Mouse (Mus musculus) lung, postnatal 0 days (tissue): ENCODE measurements around the gene Itgb2. TPM values are rescaled to one million over a fixed set of nuclear protein-coding genes. Genes with fewer than 3 reads are reported as not detected.

Source experiments
- ATAC-seq: fragments of 200-750 bp; cut with Nextera tagmentation; 2 replicates; pipeline ENCODE4 v1.8.0; 2017; ENCODE audit warnings: moderate library complexity
- DNase-seq: peaks from one replicate; pipeline ENCODE4 v3.0.0-alpha.2; 2016; ENCODE audit warnings: low spot score
- H3K27ac ChIP-seq: fragments of 300-500 bp; sonication (generic); 2 replicates; pipeline ENCODE4 v1.5.1; 2014; ENCODE audit warnings: antibody characterized with exemption, mild to moderate bottlenecking, low read length, mixed read lengths
- H3K27me3 ChIP-seq: fragments of 300-500 bp; sonication (generic); replicated peaks from 2 replicates; pipeline ENCODE4 v1.6.1; 2014; ENCODE audit warnings: low read length, mixed read lengths; ENCODE audit not compliant: insufficient read depth
- H3K36me3 ChIP-seq: fragments of 300-500 bp; sonication (generic); 2 replicates; pipeline ENCODE4 v1.6.1; 2014; ENCODE audit warnings: low read length, mixed read lengths; ENCODE audit not compliant: insufficient read depth
- H3K4me1 ChIP-seq: fragments of 300-500 bp; sonication (generic); 2 replicates; pipeline ENCODE4 v1.6.1; 2014; ENCODE audit warnings: antibody characterized with exemption, low read depth, low read length, mixed read lengths; ENCODE audit not compliant: insufficient read depth
- H3K4me2 ChIP-seq: fragments of 300-500 bp; sonication (generic); replicated peaks from 2 replicates; pipeline ENCODE4 v1.6.1; 2014; ENCODE audit warnings: low read depth, mild to moderate bottlenecking, low read length, moderate library complexity, mixed read lengths
- H3K4me3 ChIP-seq: fragments of 300-500 bp; sonication (generic); 2 replicates; pipeline ENCODE4 v1.5.1; 2014; ENCODE audit warnings: low read depth, low read length
- H3K9ac ChIP-seq: fragments of 300-500 bp; sonication (generic); replicated peaks from 2 replicates; pipeline ENCODE4 v1.6.1; 2014; ENCODE audit warnings: low read depth, mild to moderate bottlenecking
- H3K9me3 ChIP-seq: fragments of 300-500 bp; sonication (generic); 2 replicates; pipeline ENCODE4 v1.6.1; 2016; ENCODE audit warnings: low read length, mixed read lengths
- CTCF ChIP-seq: IDR thresholded peaks from 2 replicates; pipeline ENCODE4 v1.5.1; 2016; ENCODE audit warnings: antibody characterized with exemption, mild to moderate bottlenecking
- EP300 ChIP-seq: IDR thresholded peaks from 2 replicates; pipeline ENCODE4 v1.6.1; 2016; ENCODE audit warnings: antibody characterized with exemption, mild to moderate bottlenecking, control low read depth
- WGBS: fragments of 180-500 bp; shearing (Covaris S2); extraction: QIAGEN DNeasy Blood & Tissue Kit; methylation state at CpG from one replicate; pipeline ENCODE4 v1.1.7; 2014; 5-methylcytosine and 5-hydroxymethylcytosine counted together
- polyA plus RNA-seq: library from polyadenylated mRNA; unstranded; fragments of >200 nt; fragmentation: Nextera tagmentation; extraction: Ambion mirVana; gene quantifications from 2 replicates; pipeline ENCODE4 v1.2.1, GENCODE M21; 2015

Itgb2 gene
- polyA plus RNA-seq, 1 experiment from 2014 or later = 19.1 TPM

DNA sequence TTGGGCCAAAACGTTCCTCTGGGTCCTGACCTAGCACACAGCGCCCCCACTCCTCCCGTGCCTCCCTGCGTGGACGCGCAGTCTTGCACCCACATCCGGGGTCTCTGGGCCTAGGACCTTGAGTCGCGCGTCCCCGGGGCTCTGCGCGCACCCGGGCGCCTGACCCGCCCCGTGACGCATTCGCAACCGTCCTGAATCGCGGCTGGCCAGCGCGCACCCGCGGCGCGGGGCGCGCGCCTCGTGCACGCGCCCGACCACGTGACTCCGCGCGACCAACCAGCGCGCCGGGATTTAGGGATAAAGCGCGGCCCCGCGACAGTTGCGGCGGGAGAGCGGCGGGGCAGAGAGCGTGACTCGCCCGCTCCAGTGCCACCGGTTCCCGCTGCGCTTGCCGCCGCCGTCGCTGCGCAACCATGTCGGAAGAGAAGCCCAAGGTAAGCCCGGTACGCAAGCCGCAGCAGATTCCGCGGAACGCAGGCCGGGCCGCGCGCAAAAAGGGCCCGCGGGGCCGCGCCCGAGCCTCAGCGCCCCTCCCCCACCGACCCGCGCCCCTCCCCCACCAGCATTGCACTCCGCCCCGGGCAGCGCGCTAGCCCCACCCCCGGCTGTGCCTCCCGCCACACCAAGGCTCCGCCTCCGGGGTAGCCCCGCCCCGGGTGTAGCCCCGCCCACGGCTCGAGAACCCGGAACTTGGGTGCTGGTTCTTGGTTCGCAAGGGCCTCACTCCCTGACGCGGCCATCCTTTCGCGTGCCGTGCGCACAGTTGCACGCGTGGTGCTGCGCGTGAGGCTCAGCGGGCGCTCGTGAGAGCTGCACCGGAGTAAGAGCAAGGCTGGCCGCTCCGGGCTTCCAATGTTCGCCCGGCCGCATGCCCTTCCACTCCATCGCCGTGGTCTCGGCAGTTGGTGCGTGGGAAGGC lies 76.1 kb downstream of the Itgb2 start, which contains the start of the genes Sumo3 and Gm49325:
Gene Sumo3 (plus strand): TSS at position 190 of the 919 bp plus-strand sequence.
Gene Gm49325 (plus strand): TSS at position 290 of the 919 bp plus-strand sequence.
- Histone ChIP-seq H3K27me3 (no peaks in the 10 kb centered on the region), H3K9me3 (no peaks in the 10 kb centered on the region), H3K9ac (peak within 1 kb of the TSS; percentile 69), H3K36me3 (0 out of 2 replicates have a peak, but pooled peaks cover 5% of the 10 kb centered on the region), H3K4me1 (peaks cover 14% of the 10 kb centered on the region), H3K27ac (peak within 1 kb of the TSS; percentile 99), H3K4me3 (peak within 1 kb of the TSS; percentile 66), H3K4me2 (peak within 1 kb of the TSS; percentile 82)
- peak; percentile 94 for ATAC-seq
- TF ChIP-seq CTCF (peak; percentile 1; the same call in 1 of the 2 replicates), EP300 (no peak)
- 2% methylated on average over 86 of the region's 119 CpGs for WGBS
- peak; percentile 96 for DNase-seq

GRCm38 (mm10) chr10:77606855-77607254 lies 76.8 kb downstream of the Itgb2 start:
- 25% methylated on average over 7 of the region's 7 CpGs for WGBS
- Histone ChIP-seq H3K4me2 (peak overlapping the region; percentile 82), H3K4me1 (peaks cover 14% of the 10 kb centered on the region), H3K27me3 (no peaks in the 10 kb centered on the region), H3K9me3 (no peaks in the 10 kb centered on the region), H3K36me3 (peaks cover 7% of the 10 kb centered on the region; the same call in 1 of the 2 replicates), H3K4me3 (peak overlapping the region; percentile 66), H3K9ac (peak overlapping the region; percentile 69), H3K27ac (peak overlapping the region; percentile 99)
- TF ChIP-seq EP300 (no peak), CTCF (no peak; the same call in 1 of the 2 replicates)
- ATAC-seq (0 out of 2 replicates have a peak, but pooled peaks have one; percentile 0), DNase-seq (peak; percentile 20)

DNA sequence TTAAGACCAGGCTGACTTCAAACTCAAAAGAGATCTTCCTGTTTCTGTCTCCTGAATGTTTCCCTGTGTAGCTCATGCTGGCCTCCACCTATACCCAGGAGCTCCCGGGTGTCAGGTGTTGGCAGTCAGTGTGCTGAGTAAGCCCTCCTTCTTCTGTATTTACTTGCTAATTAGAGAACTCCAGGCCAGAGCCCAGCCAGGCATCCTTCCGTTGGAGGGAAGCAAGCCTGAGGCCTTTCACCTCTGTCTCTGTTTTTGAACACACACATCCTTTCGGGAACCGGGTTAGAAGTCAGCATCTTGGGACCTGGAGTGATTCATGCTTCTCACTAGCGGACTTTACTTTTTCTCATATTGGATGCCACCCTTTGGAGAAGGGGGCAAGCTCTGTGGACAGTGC lies 77.4 kb downstream of the Itgb2 start:
- 0 out of 2 replicates have a peak overlapping the region, but pooled peaks have one; percentile 66 for H3K4me3 ChIP-seq
- WGBS = 47% methylated on average over 5 of the region's 5 CpGs
- H3K27me3 ChIP-seq = no peaks in the 10 kb centered on the region
- H3K4me1 ChIP-seq = peaks cover 14% of the 10 kb centered on the region
- peak overlapping the region; percentile 99; the same call in 1 of the 2 replicates for H3K27ac ChIP-seq
- H3K36me3 ChIP-seq = peaks cover 10% of the 10 kb centered on the region; the same call in 1 of the 2 replicates
- H3K9ac ChIP-seq = no peak overlapping the region
- ATAC-seq (no peak), DNase-seq (no peak)
- H3K4me2 ChIP-seq = peak overlapping the region; percentile 82; the same call in 1 of the 2 replicates
- H3K9me3 ChIP-seq = no peaks in the 10 kb centered on the region
- TF ChIP-seq EP300 = no peak

DNA sequence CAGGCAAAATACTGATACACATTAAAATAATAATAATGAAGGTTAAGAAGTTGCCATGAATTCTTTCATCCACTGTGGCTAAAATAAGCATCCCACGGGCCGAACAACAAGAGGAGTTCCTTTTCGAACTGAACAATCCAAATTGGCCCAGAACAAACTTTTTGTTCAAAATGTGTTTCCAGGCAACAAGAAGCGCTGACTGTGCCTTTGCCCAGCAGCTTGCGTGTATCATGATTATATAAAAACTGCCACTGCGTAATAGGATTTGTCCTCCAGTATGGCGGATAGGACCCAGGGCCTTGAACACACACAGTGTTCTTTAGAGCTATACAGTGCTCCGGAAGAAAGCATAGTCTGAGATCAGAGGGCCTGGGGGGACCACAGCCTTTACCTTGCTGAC lies 78.5 kb downstream of the Itgb2 start:
- Histone ChIP-seq H3K36me3 (peaks cover 10% of the 10 kb centered on the region; the same call in 1 of the 2 replicates), H3K9ac (no peak overlapping the region), H3K4me3 (no peak overlapping the region), H3K9me3 (no peaks in the 10 kb centered on the region), H3K27ac (no peak overlapping the region), H3K4me1 (peaks cover 19% of the 10 kb centered on the region), H3K4me2 (no peak overlapping the region), H3K27me3 (no peaks in the 10 kb centered on the region)
- DNase-seq = no peak
- TF ChIP-seq CTCF (no peak), EP300 (no peak)
- 85% methylated on average over 8 of the region's 8 CpGs for WGBS
- no peak for ATAC-seq

DNA sequence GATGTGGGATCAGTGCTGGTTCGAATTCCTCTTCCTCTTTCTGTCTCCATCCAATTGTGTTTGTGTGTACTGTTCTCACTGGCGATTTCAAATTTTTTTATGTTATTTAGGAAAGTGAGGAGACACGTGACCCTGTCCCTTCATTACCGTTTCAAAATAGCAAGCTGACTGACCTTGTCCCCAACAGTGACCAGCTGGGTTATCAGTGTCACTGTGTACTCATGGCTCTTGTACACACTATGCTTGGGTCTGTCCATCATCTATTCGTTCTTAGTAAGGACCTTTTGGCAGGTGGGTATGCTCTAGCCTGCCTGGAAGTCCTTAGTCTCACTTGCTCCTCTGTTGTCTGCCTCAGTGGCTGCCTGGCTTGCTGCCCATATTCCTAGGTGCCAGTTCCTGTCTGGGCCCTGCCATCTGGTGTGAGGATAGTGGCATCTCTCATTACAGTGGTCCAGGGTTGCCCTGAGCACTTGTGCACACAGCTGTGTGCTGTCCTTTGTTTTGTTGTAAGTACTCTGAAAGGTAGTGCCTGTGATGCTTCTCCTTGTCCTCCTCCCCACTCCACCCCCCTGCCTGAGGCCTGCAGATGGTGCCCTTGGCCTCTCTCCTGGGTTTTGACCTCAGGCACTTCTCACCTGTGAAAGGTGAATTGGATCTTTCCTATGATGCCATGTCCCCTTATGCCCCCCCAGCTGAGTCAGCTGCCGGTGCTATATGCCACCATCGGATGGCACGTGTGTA lies 80.3 kb downstream of the Itgb2 start:
- H3K27ac ChIP-seq = no peak overlapping the region
- H3K4me1 ChIP-seq = peaks cover 19% of the 10 kb centered on the region
- no peak for TF ChIP-seq EP300
- TF ChIP-seq CTCF = no peak
- no peak overlapping the region for H3K9ac ChIP-seq
- H3K4me2 ChIP-seq = no peak overlapping the region
- H3K27me3 ChIP-seq = no peaks in the 10 kb centered on the region
- H3K9me3 ChIP-seq = no peaks in the 10 kb centered on the region
- 86% methylated on average over 8 of the region's 8 CpGs for WGBS
- H3K4me3 ChIP-seq = no peak overlapping the region
- ATAC-seq = no peak
- H3K36me3 ChIP-seq = peaks cover 15% of the 10 kb centered on the region; the same call in 1 of the 2 replicates
- DNase-seq = no peak

DNA sequence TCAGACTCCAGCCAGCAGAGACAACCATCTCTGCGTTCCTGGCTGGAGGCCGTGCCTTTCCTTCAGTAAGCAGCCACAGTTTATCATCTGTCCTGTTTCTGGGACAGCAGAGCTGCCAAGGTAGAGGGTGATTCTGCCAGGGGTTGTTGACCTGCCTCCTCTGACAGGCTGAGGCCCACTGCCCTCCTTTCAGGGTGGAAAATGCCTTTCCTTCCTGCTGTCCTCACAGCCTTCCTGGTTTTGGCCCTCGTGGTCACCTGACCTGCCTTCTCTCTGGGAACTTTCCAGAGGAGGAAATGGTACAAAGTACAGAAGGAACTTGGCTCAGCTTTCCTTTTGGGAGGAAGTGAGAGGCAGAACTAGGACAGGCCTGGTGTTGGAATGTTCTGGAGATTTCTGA lies 83.4 kb downstream of the Itgb2 start:
- ATAC-seq = peak; percentile 89
- Histone ChIP-seq H3K9ac (0 out of 2 replicates have a peak overlapping the region, but pooled peaks have one; percentile 5), H3K27ac (peak overlapping the region; percentile 90), H3K4me1 (peaks cover 6% of the 10 kb centered on the region; the same call in 1 of the 2 replicates), H3K4me3 (no peak overlapping the region), H3K27me3 (no peaks in the 10 kb centered on the region), H3K36me3 (peaks cover 27% of the 10 kb centered on the region), H3K9me3 (no peaks in the 10 kb centered on the region), H3K4me2 (no peak overlapping the region)
- WGBS = 40% methylated on average over 3 of the region's 3 CpGs
- DNase-seq = peak; percentile 92
- TF ChIP-seq CTCF = no peak
- peak; percentile 83 for TF ChIP-seq EP300

Other genes with a start within 250 kb of the Itgb2 start
- gene Adarb1, start 112.0 kb upstream of the Itgb2 start, polyA plus RNA-seq = 25.3 and 30.1 TPM in 2 replicates
- gene Fam207a, start 14.5 kb upstream of the Itgb2 start, polyA plus RNA-seq = 26.8 and 27.2 TPM in 2 replicates
- 189 and 207 TPM in 2 replicates for gene Pttg1ip, start 51.5 kb downstream of the Itgb2 start, polyA plus RNA-seq
- gene Sumo3, start 75.8 kb downstream of the Itgb2 start, polyA plus RNA-seq = 185 and 209 TPM in 2 replicates
- gene Gm49325, start 75.9 kb downstream of the Itgb2 start, polyA plus RNA-seq = 4.9 and 6.4 TPM in 2 replicates
- gene Ube2g2, start 92.0 kb downstream of the Itgb2 start, polyA plus RNA-seq = 59.8 and 65.6 TPM in 2 replicates
- gene Tspear, start 156.3 kb downstream of the Itgb2 start, polyA plus RNA-seq = 0.12 and 0.13 TPM in 2 replicates
- gene Gm19402, start 160.5 kb downstream of the Itgb2 start, polyA plus RNA-seq = not detected in 2 replicates
- gene Gm9508, start 167.0 kb downstream of the Itgb2 start, polyA plus RNA-seq = not detected in 2 replicates
- gene Gm10272, start 176.4 kb downstream of the Itgb2 start, polyA plus RNA-seq = not detected in 2 replicates
- not detected in 2 replicates for gene Gm10024, start 181.2 kb downstream of the Itgb2 start, polyA plus RNA-seq
- not detected in 2 replicates for gene Gm10142, start 185.6 kb downstream of the Itgb2 start, polyA plus RNA-seq
- gene Krtap12-1, start 190.3 kb downstream of the Itgb2 start, polyA plus RNA-seq = not detected in 2 replicates
- not detected in 2 replicates for gene Gm10100, start 196.2 kb downstream of the Itgb2 start, polyA plus RNA-seq
- not detected in 2 replicates for gene Gm18596, start 212.4 kb downstream of the Itgb2 start, polyA plus RNA-seq
- gene Gm9736, start 221.1 kb downstream of the Itgb2 start, polyA plus RNA-seq = not detected in 2 replicates
- gene Gm3233, start 229.4 kb downstream of the Itgb2 start, polyA plus RNA-seq = not detected in 2 replicates
- not detected in 2 replicates for gene Gm3238, start 241.1 kb downstream of the Itgb2 start, polyA plus RNA-seq
- not detected in 2 replicates for gene Gm7138, start 246.7 kb downstream of the Itgb2 start, polyA plus RNA-seq